Mouse (Mus musculus): ENCODE results near the gene BC052040. TPM values are rescaled to one million over a fixed set of nuclear protein-coding genes. Genes with fewer than 3 reads are reported as not detected.

Gene BC052040
- polyA plus RNA-seq, 1 experiment from 2014 or later: 8.2 TPM

DNA sequence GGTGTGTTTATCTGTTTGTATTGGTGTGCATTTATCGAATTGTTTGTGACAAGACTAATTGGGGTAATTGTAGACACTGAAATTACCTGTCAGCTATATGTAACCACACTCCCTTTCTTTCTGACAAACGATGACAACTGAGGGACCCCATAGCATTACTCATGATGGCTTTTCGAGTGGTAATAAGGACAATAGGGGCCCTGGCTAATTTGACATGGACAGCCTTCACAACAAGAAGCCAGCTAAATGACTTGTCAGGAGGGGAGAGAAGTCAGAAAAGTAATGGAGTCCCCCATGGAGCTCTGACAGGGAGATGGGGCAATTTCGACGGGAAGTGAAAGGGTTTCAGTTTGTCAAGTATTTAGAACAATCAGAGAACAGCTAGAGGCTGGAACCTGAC lies 145.3 kb downstream of the BC052040 start:
- H3K4me1 ChIP-seq (replicated peaks; ENCODE audit: insufficient read depth, low read length): no peaks in the 10 kb centered on the region
- H3K9me3 ChIP-seq (replicated peaks; ENCODE audit: low read length): no peaks in the 10 kb centered on the region
- no peak for DNase-seq (ENCODE audit: low spot score)
- WGBS: 66% methylated on average over 5 of the region's 5 CpGs
- no peak overlapping the region for H3K27ac ChIP-seq
- H3K27me3 ChIP-seq (ENCODE audit: insufficient read depth, low read length): no peaks in the 10 kb centered on the region
- TF ChIP-seq CTCF (IDR thresholded peaks at IDR 0.05; ENCODE audit: low read depth): no peak
- no peaks in the 10 kb centered on the region for H3K36me3 ChIP-seq (ENCODE audit: insufficient read depth, low read length)
- no peak overlapping the region for H3K4me3 ChIP-seq (replicated peaks; ENCODE audit: low read depth, low read length)
- no peak for ATAC-seq (replicated peaks; ENCODE audit: low FRiP score, low read depth)
- no peak overlapping the region for H3K4me2 ChIP-seq (ENCODE audit: low read length)
- H3K9ac ChIP-seq (ENCODE audit: low read depth, low read length): no peak overlapping the region

GRCm38 (mm10) chr2:115728627-115729026 lies 147.1 kb downstream of the BC052040 start:
- ATAC-seq (replicated peaks; ENCODE audit: low FRiP score, low read depth) (no peak), DNase-seq (ENCODE audit: low spot score) (no peak)
- H3K9me3 ChIP-seq (replicated peaks; ENCODE audit: low read length): no peaks in the 10 kb centered on the region
- H3K36me3 ChIP-seq (ENCODE audit: insufficient read depth, low read length): no peaks in the 10 kb centered on the region
- TF ChIP-seq CTCF (IDR thresholded peaks at IDR 0.05; ENCODE audit: low read depth): no peak
- 93% methylated on average over 6 of the region's 6 CpGs for WGBS
- no peaks in the 10 kb centered on the region for H3K4me1 ChIP-seq (replicated peaks; ENCODE audit: insufficient read depth, low read length)
- no peaks in the 10 kb centered on the region for H3K27me3 ChIP-seq (ENCODE audit: insufficient read depth, low read length)
- no peak overlapping the region for H3K9ac ChIP-seq (ENCODE audit: low read depth, low read length)
- H3K4me3 ChIP-seq (replicated peaks; ENCODE audit: low read depth, low read length): no peak overlapping the region
- H3K27ac ChIP-seq: no peak overlapping the region
- H3K4me2 ChIP-seq (ENCODE audit: low read length): no peak overlapping the region

GRCm38 (mm10) chr2:115730502-115730901 lies 149.0 kb downstream of the BC052040 start:
- no peak for TF ChIP-seq CTCF (IDR thresholded peaks at IDR 0.05; ENCODE audit: low read depth)
- no peaks in the 10 kb centered on the region for H3K27me3 ChIP-seq (ENCODE audit: insufficient read depth, low read length)
- DNase-seq (ENCODE audit: low spot score) (no peak), ATAC-seq (replicated peaks; ENCODE audit: low FRiP score, low read depth) (no peak)
- no peaks in the 10 kb centered on the region for H3K4me1 ChIP-seq (replicated peaks; ENCODE audit: insufficient read depth, low read length)
- no peak overlapping the region for H3K9ac ChIP-seq (ENCODE audit: low read depth, low read length)
- no peaks in the 10 kb centered on the region for H3K36me3 ChIP-seq (ENCODE audit: insufficient read depth, low read length)
- H3K4me2 ChIP-seq (ENCODE audit: low read length): no peak overlapping the region
- H3K4me3 ChIP-seq (replicated peaks; ENCODE audit: low read depth, low read length): no peak overlapping the region
- WGBS: 74% methylated on average over 6 of the region's 6 CpGs
- H3K9me3 ChIP-seq (replicated peaks; ENCODE audit: low read length): no peaks in the 10 kb centered on the region
- no peak overlapping the region for H3K27ac ChIP-seq

GRCm38 (mm10) chr2:115731171-115731570 lies 149.7 kb downstream of the BC052040 start:
- Histone ChIP-seq H3K4me2 (ENCODE audit: low read length) (no peak overlapping the region), H3K27me3 (ENCODE audit: insufficient read depth, low read length) (no peaks in the 10 kb centered on the region), H3K4me3 (replicated peaks; ENCODE audit: low read depth, low read length) (no peak overlapping the region), H3K9ac (ENCODE audit: low read depth, low read length) (no peak overlapping the region), H3K36me3 (ENCODE audit: insufficient read depth, low read length) (no peaks in the 10 kb centered on the region), H3K9me3 (replicated peaks; ENCODE audit: low read length) (no peaks in the 10 kb centered on the region), H3K4me1 (replicated peaks; ENCODE audit: insufficient read depth, low read length) (no peaks in the 10 kb centered on the region), H3K27ac (no peak overlapping the region)
- no peak for ATAC-seq (replicated peaks; ENCODE audit: low FRiP score, low read depth)
- 61% methylated on average over 3 of the region's 3 CpGs for WGBS
- DNase-seq (ENCODE audit: low spot score): no peak
- TF ChIP-seq CTCF (IDR thresholded peaks at IDR 0.05; ENCODE audit: low read depth): no peak

DNA sequence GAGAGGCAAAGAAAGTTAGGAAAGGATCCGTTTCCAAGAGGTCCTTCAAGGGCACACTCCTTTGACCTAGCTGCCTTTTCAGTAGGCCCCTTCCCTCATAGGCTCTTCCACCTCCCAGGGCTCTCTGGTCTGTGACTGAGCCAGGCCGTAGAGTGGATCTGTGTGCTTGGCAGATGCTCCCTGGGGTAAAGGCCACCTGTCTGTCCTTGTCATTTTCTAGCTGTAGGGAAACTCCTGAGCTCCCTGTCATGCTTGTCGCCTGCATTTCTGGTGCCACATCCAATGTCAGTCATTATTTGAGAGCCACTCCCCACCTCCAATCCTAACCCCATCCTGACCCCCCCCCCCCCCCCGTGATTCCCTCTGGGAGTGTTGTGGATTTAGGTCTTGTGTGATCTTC lies 151.1 kb downstream of the BC052040 start:
- Histone ChIP-seq H3K4me1 (replicated peaks; ENCODE audit: insufficient read depth, low read length) (no peaks in the 10 kb centered on the region), H3K4me2 (ENCODE audit: low read length) (no peak overlapping the region), H3K9ac (ENCODE audit: low read depth, low read length) (no peak overlapping the region), H3K27ac (no peak overlapping the region), H3K4me3 (replicated peaks; ENCODE audit: low read depth, low read length) (no peak overlapping the region), H3K27me3 (ENCODE audit: insufficient read depth, low read length) (no peaks in the 10 kb centered on the region), H3K9me3 (replicated peaks; ENCODE audit: low read length) (no peaks in the 10 kb centered on the region), H3K36me3 (ENCODE audit: insufficient read depth, low read length) (no peaks in the 10 kb centered on the region)
- no peak for TF ChIP-seq CTCF (IDR thresholded peaks at IDR 0.05; ENCODE audit: low read depth)
- 83% methylated on average over 4 of the region's 4 CpGs for WGBS
- DNase-seq (ENCODE audit: low spot score): no peak
- ATAC-seq (replicated peaks; ENCODE audit: low FRiP score, low read depth): no peak

DNA sequence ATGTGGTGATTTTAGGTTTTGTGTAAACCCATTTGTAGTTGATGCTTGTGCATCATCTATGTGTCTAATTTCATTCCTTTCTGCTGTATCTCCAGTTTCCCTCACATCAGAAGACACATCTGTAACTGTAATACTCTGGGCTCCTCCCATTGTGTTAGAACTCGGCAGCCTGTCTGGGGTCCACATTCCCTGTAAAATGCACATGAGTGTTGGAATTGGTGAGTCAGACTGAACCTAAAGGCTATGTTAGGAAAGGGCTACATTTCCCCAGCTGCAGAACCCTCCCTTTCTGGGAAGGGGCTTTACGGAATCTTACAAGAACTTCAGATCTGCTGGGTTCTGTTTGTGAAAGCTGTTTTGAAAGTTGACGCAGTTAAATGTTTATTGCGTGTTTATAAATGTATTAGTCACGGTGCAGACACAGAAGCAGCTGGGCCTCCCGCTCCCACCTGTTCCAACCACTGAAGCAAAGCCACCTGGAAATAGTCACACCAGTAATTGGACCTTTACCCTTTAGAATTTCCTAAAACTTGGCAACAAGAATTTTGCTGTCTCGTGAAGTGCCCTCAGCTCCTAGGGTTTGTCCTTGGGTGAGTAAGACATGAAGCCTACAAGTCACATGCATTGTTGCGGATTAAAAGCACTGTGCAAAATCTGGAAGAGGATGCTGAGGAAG lies 151.6 kb downstream of the BC052040 start:
- ATAC-seq (replicated peaks; ENCODE audit: low FRiP score, low read depth): no peak
- Histone ChIP-seq H3K9me3 (replicated peaks; ENCODE audit: low read length) (no peaks in the 10 kb centered on the region), H3K4me3 (replicated peaks; ENCODE audit: low read depth, low read length) (no peak overlapping the region), H3K4me2 (ENCODE audit: low read length) (no peak overlapping the region), H3K27ac (no peak overlapping the region), H3K4me1 (replicated peaks; ENCODE audit: insufficient read depth, low read length) (no peaks in the 10 kb centered on the region), H3K27me3 (ENCODE audit: insufficient read depth, low read length) (no peaks in the 10 kb centered on the region), H3K36me3 (ENCODE audit: insufficient read depth, low read length) (no peaks in the 10 kb centered on the region), H3K9ac (ENCODE audit: low read depth, low read length) (no peak overlapping the region)
- WGBS: 52% methylated on average over 8 of the region's 8 CpGs
- no peak for TF ChIP-seq CTCF (IDR thresholded peaks at IDR 0.05; ENCODE audit: low read depth)
- DNase-seq (ENCODE audit: low spot score): no peak

GRCm38 (mm10) chr2:115734850-115735249 lies 153.3 kb downstream of the BC052040 start:
- ATAC-seq (replicated peaks; ENCODE audit: low FRiP score, low read depth): no peak
- 61% methylated on average over 6 of the region's 6 CpGs for WGBS

More at GRCm38 (mm10) chr2:115734850-115735249, 153.3 kb downstream of the BC052040 start:
- H3K9ac ChIP-seq (ENCODE audit: low read depth, low read length): no peak overlapping the region
- H3K27ac ChIP-seq: no peak overlapping the region
- H3K27me3 ChIP-seq (ENCODE audit: insufficient read depth, low read length): no peaks in the 10 kb centered on the region
- no peak overlapping the region for H3K4me2 ChIP-seq (ENCODE audit: low read length)
- TF ChIP-seq CTCF (IDR thresholded peaks at IDR 0.05; ENCODE audit: low read depth): no peak
- H3K4me1 ChIP-seq (replicated peaks; ENCODE audit: insufficient read depth, low read length): no peaks in the 10 kb centered on the region
- DNase-seq (ENCODE audit: low spot score): no peak
- no peaks in the 10 kb centered on the region for H3K36me3 ChIP-seq (ENCODE audit: insufficient read depth, low read length)
- no peaks in the 10 kb centered on the region for H3K9me3 ChIP-seq (replicated peaks; ENCODE audit: low read length)
- no peak overlapping the region for H3K4me3 ChIP-seq (replicated peaks; ENCODE audit: low read depth, low read length)
